ENCODE assay signal across 26 mouse cellular contexts in genomic region chr19:24704326-24704725, GRCm38 (mm10). TPM values are rescaled to one million over a fixed set of nuclear protein-coding genes. Genes with fewer than 3 reads are reported as not detected.
A peak's percentile ranks its signal among the peaks of the same experiment; 100 is the strongest.
DNase-seq lines count a peak whose midpoint lies in the region; ATAC-seq and TF ChIP-seq lines count a peak whose summit lies in the region.
"Had no signal": no experiment of that assay in that cellular context is flagged by ENCODE, and none has a peak within 500 bp of the region (broad histone marks: within the 10 kb centered on the region; RNA-seq: fewer than 3 reads in every experiment).

No protein-coding gene starts in this region.

- no peaks in the 10 kb centered on the region for H3K36me3 ChIP-seq in lung, embryonic 14.5 days (ENCODE audit: insufficient read depth)
- no peaks in the 10 kb centered on the region; the same call in 1 of the 2 replicates for H3K36me3 ChIP-seq in stomach, embryonic 14.5 days (ENCODE audit: control insufficient read depth, insufficient read depth, low read length)
- no peaks in the 10 kb centered on the region for H3K36me3 ChIP-seq in stomach, postnatal 0 days (ENCODE audit: control insufficient read depth, insufficient read depth, low read length)
- H3K36me3 ChIP-seq: embryonic facial prominence, embryonic 12.5 days; G1E; hindbrain, embryonic 10.5 days; hindbrain, embryonic 15.5 days; midbrain, embryonic 10.5 days; midbrain, embryonic 15.5 days had no signal

- H3K4me2 ChIP-seq in lung, embryonic 14.5 days: no peak overlapping the region
- no peak overlapping the region for H3K4me2 ChIP-seq in stomach, embryonic 14.5 days (replicated peaks; ENCODE audit: low read depth, low read length)
- H3K4me2 ChIP-seq in stomach, postnatal 0 days (replicated peaks; ENCODE audit: low read depth): no peak overlapping the region
- H3K4me2 ChIP-seq: embryonic facial prominence, embryonic 12.5 days; heart, embryonic 13.5 days; hindbrain, embryonic 15.5 days; midbrain, embryonic 15.5 days had no signal

- 50% methylated on average over 2 of the region's 2 CpGs for WGBS in lung, embryonic 14.5 days
- WGBS in stomach, embryonic 14.5 days: 69% methylated on average over 2 of the region's 2 CpGs
- 58% methylated on average over 2 of the region's 2 CpGs for WGBS in stomach, postnatal 0 days

- H3K27ac ChIP-seq in lung, embryonic 14.5 days (ENCODE audit: low read depth): peak overlapping the region; percentile 61
- peak overlapping the region; percentile 63; the same call in 1 of the 2 replicates for H3K27ac ChIP-seq in stomach, embryonic 14.5 days (ENCODE audit: low read length)
- H3K27ac ChIP-seq in stomach, postnatal 0 days (replicated peaks): no peak overlapping the region; the same call in 1 of the 2 replicates
- H3K27ac ChIP-seq: embryonic facial prominence, embryonic 12.5 days; heart, embryonic 13.5 days; hindbrain, embryonic 10.5 days; hindbrain, embryonic 15.5 days; kidney, postnatal 0 days; liver, embryonic 14.5 days; midbrain, embryonic 10.5 days; midbrain, embryonic 15.5 days had no signal

- H3K4me3 ChIP-seq in lung, embryonic 14.5 days (ENCODE audit: low read depth, low read length): no peak overlapping the region
- H3K4me3 ChIP-seq in stomach, embryonic 14.5 days (ENCODE audit: low read depth, low read length): no peak overlapping the region
- H3K4me3 ChIP-seq in stomach, postnatal 0 days (ENCODE audit: low read depth, low read length): no peak overlapping the region
- H3K4me3 ChIP-seq: embryonic facial prominence, embryonic 12.5 days; heart, embryonic 13.5 days; hindbrain, embryonic 10.5 days; hindbrain, embryonic 15.5 days; midbrain, embryonic 10.5 days; midbrain, embryonic 15.5 days had no signal

- no peak for TF ChIP-seq EP300 in stomach, postnatal 0 days (optimal IDR thresholded peaks at IDR 0.05)

- H3K4me1 ChIP-seq in lung, embryonic 14.5 days (ENCODE audit: insufficient read depth): peaks cover 15% of the 10 kb centered on the region
- H3K4me1 ChIP-seq in stomach, embryonic 14.5 days (ENCODE audit: control insufficient read depth, insufficient read depth, low read length): peaks cover 21% of the 10 kb centered on the region; the same call in 1 of the 2 replicates
- peaks cover 6% of the 10 kb centered on the region for H3K4me1 ChIP-seq in stomach, postnatal 0 days (replicated peaks; ENCODE audit: control insufficient read depth, insufficient read depth)
- H3K4me1 ChIP-seq: hindbrain, embryonic 10.5 days; hindbrain, embryonic 15.5 days; midbrain, embryonic 10.5 days; midbrain, embryonic 15.5 days had no signal

- peak; percentile 20 to 48 for DNase-seq in frontal cortex, adult 2 months (ENCODE audit: extremely low spot score in 1 of 2, low spot score in 1 of 2)
- DNase-seq in frontal cortex, postnatal 14 days (ENCODE audit: low spot score in 2 of 2): no peak
- DNase-seq in lung, embryonic 14.5 days: no peak
- no peak for DNase-seq in lung, postnatal 14 days
- no peak for DNase-seq in stomach, postnatal 0 days (ENCODE audit: low spot score)
- peak; percentile 58 for DNase-seq in telencephalon, adult 2 months (ENCODE audit: low read depth, low spot score)
- DNase-seq in kidney, adult 18-20 months: no peak
- DNase-seq: adrenal gland, adult 8-10 months; cerebellum, adult 11 months; cerebellum, adult 9-10 months; embryo, embryonic 11 days; gastrocnemius, postnatal 10 days; kidney, adult 8-10 months; liver had no signal

- no peak for TF ChIP-seq CTCF in lung, embryonic 14.5 days (IDR thresholded peaks at IDR 0.05; ENCODE audit: low read depth)
- TF ChIP-seq CTCF in stomach, postnatal 0 days (IDR thresholded peaks at IDR 0.05; ENCODE audit: low read depth): no peak

- H3K9ac ChIP-seq in lung, embryonic 14.5 days: no peak overlapping the region
- H3K9ac ChIP-seq in stomach, embryonic 14.5 days (replicated peaks; ENCODE audit: low read depth, low read length): no peak overlapping the region
- H3K9ac ChIP-seq in stomach, postnatal 0 days (ENCODE audit: low read length): no peak overlapping the region
- H3K9ac ChIP-seq: embryonic facial prominence, embryonic 12.5 days; heart, embryonic 13.5 days; hindbrain, embryonic 15.5 days; liver, embryonic 14.5 days; midbrain, embryonic 15.5 days had no signal

- ATAC-seq in lung, embryonic 14.5 days (ENCODE audit: insufficient read depth): no peak
- no peak for ATAC-seq in stomach, embryonic 14.5 days (ENCODE audit: insufficient number of reproducible peaks, insufficient read depth, low FRiP score, low read depth)
- no peak for ATAC-seq in stomach, postnatal 0 days (ENCODE audit: low FRiP score, low TSS enrichment)
- ATAC-seq: forebrain, embryonic 14.5 days; inflammation-experienced regulatory T-cells, adult 6 months; midbrain, embryonic 15.5 days had no signal

- no peaks in the 10 kb centered on the region for H3K27me3 ChIP-seq in lung, embryonic 14.5 days (ENCODE audit: insufficient read depth, low read length)
- H3K27me3 ChIP-seq in stomach, embryonic 14.5 days (ENCODE audit: control insufficient read depth, insufficient read depth, low read length): no peaks in the 10 kb centered on the region
- H3K27me3 ChIP-seq in stomach, postnatal 0 days (ENCODE audit: control insufficient read depth, insufficient read depth, low read length): no peaks in the 10 kb centered on the region
- H3K27me3 ChIP-seq: embryonic facial prominence, embryonic 12.5 days; heart, embryonic 13.5 days; hindbrain, embryonic 15.5 days; midbrain, embryonic 15.5 days had no signal

- H3K9me3 ChIP-seq in lung, embryonic 14.5 days (ENCODE audit: low read depth, low read length): no peaks in the 10 kb centered on the region
- H3K9me3 ChIP-seq in stomach, embryonic 14.5 days (ENCODE audit: control insufficient read depth, low read depth, low read length): no peaks in the 10 kb centered on the region
- H3K9me3 ChIP-seq in stomach, postnatal 0 days (ENCODE audit: control insufficient read depth, low read length): no peaks in the 10 kb centered on the region
- H3K9me3 ChIP-seq: embryonic facial prominence, embryonic 12.5 days; G1E; heart, embryonic 13.5 days; hindbrain, embryonic 10.5 days; hindbrain, embryonic 15.5 days; midbrain, embryonic 10.5 days; midbrain, embryonic 15.5 days had no signal

RNA-seq across cellular contexts. Expression of gene Tmem252, which starts 30.5 kb away (rescaled TPM):
- 0.34 and 0.44 TPM in 2 replicates for polyA plus RNA-seq in frontal cortex, adult 2 months (2012; rRNA removed)
- polyA plus RNA-seq in lung, embryonic 14.5 days (2014; fragmentation: Nextera tagmentation; extraction: Ambion mirVana): 3.0 and 3.5 TPM in 2 replicates
- polyA plus RNA-seq in stomach, embryonic 14.5 days (2014; fragmentation: Nextera tagmentation; extraction: Ambion mirVana): 13.7 and 14.5 TPM in 2 replicates
- polyA plus RNA-seq in stomach, postnatal 0 days (2015; fragmentation: Nextera tagmentation; extraction: Ambion mirVana): 5.8 and 6.1 TPM in 2 replicates
- polyA plus RNA-seq: G1E; inflammation-experienced regulatory T-cells, adult 6 months had no signal

Comparison
In these comparisons a context has a peak if more than half of its experiments do, and no peak if none do; other contexts are left out.
1. DNase-seq: peak in frontal cortex, adult 2 months (2 of 2) and telencephalon, adult 2 months (single experiment); none in frontal cortex, postnatal 14 days (0 of 2), lung, embryonic 14.5 days (single experiment), lung, postnatal 14 days (single experiment), stomach, postnatal 0 days (single experiment) and kidney, adult 18-20 months (single experiment).